Mouse (Mus musculus) right cerebral cortex, postnatal 4 days (tissue): ENCODE measurements at regions not wholly inside any gene's neighbourhood (a gene's known extent, or its start where the extent isn't known, plus 50 kb on each side); places are given as distances from the start of the nearest gene placed in this dataset.

Experiments
- DNase-seq: peaks from one replicate; pipeline ENCODE4 v3.0.0-alpha.2; 2022

DNA sequence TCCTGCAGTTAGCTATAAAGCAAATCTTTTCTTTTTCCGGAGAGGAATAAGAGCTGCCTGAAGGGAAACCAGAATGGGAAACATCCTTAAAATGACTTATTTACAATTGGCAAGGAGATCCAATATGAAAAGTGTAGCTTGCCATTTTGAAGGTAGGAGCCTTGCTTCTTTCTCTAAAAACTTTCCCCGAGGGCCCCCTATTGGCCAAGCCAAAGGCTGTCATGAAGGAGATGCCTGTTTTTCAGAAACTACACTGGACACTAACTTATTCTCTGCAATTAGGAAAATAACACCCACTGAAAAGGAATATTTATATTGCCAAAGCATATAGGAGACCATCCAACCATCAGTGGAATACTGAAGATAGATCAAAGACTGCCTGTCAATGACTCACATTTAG lies 312.8 kb upstream of the Thrb start:
- no peak for DNase-seq

GRCm38 (mm10) chr14:17352324-17353037 lies 307.6 kb upstream of the Thrb start:
- DNase-seq: no peak

DNA sequence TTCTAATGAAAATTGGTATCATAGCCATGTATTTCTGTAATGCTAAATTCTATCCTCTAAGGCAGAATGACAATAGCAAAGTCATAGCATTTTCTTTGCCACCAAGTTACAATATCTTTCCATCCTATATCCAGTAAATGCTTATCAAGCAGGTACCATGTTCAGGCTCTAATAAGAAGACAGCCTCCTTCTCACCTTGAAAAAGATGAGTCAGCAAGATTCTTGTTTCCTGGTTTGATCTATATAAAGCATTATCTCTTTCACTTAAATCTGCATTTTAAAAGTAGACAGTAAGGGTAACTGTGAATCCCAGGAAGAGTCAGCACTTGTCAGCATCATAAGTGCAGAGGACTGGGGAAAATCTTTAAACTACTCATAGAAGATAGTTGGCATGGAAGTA lies 298.2 kb upstream of the Thrb start:
- no peak for DNase-seq

DNA sequence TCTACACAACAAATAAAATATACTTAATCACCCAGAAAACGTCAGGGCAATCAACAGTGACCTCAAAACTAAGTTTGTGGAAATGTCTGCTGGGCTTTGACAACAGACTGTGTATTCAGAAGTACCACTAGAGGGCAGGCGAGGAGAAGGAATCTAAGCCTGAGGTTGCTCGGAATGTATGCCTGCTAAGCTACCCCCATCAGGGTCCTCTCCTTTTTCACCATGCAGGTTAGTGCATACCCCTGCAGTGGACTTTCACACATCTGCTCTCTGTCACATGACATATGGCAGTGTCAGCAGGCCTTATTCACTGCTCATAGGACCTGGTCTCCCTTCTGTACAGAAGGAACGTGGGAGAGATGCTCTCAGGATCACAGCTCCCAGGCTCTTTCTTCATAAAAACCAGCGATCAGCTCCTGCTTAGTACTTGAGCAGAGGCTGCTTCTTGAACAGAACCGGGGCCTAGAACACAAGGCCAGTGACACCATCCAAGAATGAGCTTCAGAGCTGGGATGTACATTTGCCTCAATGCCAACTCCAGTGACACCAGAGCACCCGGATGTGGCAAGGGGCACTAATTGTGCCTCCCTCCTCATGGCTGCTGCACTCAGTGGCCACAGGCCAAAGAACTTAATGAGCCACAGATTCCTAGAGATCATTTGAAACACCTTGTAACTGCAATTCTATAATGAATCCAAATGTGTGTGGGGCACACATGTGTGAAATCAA lies 257.1 kb upstream of the Thrb start:
- peak; percentile 67 for DNase-seq

GRCm38 (mm10) chr14:17405551-17406336 lies 254.3 kb upstream of the Thrb start:
- peak; percentile 52 for DNase-seq

GRCm38 (mm10) chr14:17406879-17407278 lies 253.2 kb upstream of the Thrb start:
- DNase-seq: no peak

- no peak for DNase-seq
These were observed 251.7 kb upstream of the Thrb start for GRCm38 (mm10) chr14:17408343-17408742.

DNA sequence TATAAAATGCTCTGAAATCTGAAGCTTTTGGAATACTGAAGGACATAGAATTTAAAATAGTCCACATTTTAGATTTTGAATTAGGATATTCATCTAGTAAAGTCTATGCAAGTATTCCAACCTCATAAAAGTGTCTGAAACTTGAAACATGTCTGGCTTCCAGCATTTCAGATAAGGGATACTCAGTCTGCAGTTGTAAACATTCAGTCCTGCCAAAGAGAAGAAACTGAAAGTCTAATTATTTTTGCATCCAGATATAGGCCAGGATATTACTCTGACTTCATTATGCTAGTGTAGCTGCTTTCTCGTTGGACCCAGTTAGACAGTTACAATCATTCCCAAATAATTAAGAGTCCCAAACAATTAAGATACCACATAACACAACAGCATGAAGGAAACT lies 251.2 kb upstream of the Thrb start:
- DNase-seq: no peak

DNA sequence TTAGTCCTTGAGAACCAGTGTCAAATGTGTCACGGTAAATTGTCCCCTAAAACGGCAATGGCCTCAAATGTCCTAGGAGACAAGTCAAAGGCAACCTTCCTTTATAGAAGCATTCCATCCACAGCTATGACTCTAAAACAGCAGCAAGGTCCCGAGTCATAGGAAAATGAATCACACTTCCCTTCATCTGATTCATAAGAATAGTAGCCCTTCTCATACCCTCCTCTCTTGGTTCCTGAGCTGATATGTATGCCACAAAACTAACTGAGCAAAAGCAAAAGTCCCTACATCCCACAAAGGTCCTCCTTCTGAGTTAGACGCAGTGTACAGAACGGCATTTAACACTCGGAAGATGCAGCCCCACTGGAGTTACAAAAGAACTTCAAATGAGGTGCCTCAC lies 250.6 kb upstream of the Thrb start:
- no peak for DNase-seq

DNA sequence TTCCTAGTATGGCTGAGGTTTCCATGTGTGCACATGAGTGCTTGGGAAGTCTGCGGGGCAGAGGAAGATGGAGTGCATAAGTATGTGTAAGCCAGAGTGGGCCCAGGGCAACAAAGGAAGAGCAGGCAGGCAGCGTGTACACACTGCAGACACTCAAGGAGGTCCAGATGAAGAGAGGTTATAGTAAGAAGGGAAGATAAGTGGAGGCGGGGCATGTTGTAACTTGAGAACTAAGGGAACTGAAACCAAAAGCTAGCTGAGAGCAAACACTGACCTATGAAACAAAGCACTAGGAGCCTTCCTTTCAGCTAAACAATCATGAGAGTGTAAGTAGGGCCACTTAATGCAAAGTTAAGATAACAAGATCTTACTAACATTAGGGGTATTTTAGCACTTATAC lies 249.3 kb upstream of the Thrb start:
- no peak for DNase-seq

DNA sequence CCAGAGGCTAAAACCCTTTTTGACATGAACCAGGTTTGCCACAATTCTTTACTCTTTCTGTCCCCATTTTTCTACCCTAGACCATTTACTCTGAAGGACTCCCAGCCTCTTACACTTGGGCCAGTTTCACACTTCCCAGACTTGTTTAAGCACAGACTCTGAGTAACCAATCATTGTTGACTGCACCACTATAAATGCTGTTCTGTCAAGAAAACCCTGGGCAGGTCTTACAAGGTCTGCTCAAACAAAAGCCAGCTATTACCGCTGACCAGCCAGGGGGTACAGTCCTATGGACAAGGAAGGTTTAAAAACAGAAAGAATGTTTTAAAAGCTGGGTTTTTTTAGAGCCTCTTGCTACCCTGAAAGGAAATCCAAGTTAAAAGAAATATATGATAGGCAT lies 248.8 kb upstream of the Thrb start:
- no peak for DNase-seq

DNA sequence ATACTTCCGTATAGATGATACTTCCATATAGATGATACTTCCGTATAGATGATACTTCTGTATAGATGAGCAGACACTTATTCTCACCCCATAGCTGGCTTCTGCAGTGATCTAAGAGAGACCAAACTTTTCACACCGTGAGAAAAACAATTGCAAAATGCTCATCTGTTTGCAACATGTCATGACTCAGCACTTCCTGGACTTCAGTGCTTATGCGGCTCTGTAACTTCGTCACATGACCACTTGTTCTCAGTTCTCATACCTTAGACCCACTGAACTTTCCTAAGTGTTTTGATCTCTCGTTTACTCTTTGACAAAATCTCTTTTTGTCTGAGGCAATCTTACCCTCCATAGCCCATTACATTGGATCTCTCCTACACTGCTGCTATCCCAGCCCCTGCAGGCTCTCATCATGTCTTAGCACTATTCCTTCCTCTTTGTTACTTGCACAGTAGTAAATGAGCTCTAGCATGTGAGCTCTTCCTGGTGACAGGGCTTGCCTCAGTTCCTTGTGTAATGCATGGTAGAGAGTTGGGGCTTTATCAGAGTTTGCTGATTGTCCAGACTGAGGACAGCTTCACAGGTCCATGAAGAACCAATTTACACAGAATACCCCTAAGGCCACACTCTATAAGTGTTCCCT lies 245.7 kb upstream of the Thrb start:
- no peak for DNase-seq

GRCm38 (mm10) chr14:17427751-17428150 lies 232.3 kb upstream of the Thrb start:
- DNase-seq: no peak

DNA sequence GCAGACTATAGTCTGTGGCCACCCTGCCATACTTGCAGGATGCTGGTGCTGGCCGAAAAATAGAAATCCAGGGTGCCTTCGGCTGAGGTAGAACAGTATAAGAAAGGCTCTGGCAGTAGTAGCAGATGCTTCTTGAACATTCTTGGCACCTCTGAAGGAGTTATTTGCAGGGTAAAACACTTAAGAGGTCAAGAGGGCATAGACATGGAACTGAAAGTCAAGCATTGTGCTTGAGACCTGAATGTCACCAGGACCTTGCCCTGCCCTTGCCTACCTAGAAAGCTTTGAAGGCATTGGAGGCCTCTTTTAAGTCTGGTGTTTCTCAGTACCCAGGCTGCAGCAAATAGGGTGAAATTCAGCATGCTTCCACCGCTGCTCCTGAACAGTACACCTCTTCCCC lies 230.9 kb upstream of the Thrb start:
- DNase-seq: no peak

- no peak for DNase-seq
These were observed 226.7 kb upstream of the Thrb start for GRCm38 (mm10) chr14:17433346-17433745.

GRCm38 (mm10) chr14:17457946-17458345 lies 202.1 kb upstream of the Thrb start:
- DNase-seq: no peak

GRCm38 (mm10) chr14:17478963-17479362 lies 181.1 kb upstream of the Thrb start:
- DNase-seq: no peak

- DNase-seq: no peak
These were observed 175.2 kb upstream of the Thrb start for GRCm38 (mm10) chr14:17484866-17485265.

- DNase-seq: no peak
These were observed 146.3 kb upstream of the Thrb start for GRCm38 (mm10) chr14:17513756-17514155.

DNA sequence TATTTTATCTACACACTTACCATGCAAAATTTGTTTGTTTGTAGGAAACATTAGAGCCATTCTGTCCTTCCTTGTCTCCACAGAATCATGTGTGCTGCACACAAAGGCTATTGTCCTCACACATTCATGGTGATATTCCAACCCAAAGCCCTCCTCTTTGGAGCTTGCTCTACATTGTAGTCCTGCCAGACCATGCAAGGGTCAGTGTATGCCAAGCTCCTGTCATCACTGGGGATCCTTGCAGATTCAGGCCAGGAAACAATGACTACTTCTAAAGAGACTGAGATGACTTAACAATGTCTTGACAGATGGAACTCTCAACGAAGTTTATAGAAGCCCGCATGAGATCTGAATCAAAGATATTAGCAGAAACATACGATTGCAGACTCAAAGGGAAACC lies 137.4 kb upstream of the Thrb start:
- DNase-seq: no peak

GRCm38 (mm10) chr14:17523916-17524315 lies 136.1 kb upstream of the Thrb start:
- DNase-seq: no peak

DNA sequence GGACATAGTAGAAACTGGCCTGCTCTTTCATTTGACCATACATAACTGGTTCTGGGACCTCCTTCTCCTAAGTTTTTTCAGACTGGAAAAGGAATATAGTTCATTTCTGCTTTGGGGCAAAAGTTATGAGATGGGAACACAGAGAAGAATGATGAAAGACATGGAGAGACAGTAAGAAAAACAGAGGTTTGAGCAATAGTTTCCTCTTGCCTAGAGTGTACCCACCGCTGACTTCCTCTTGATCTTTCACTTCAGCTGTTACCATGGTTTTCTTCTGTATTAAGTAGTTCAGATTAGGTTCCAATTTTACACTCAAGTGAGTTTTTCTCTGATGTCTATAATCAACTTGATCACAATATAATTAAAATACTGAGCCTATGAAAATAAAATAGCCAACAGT lies 120.7 kb upstream of the Thrb start:
- DNase-seq: no peak

- DNase-seq: no peak
These were observed 103.6 kb upstream of the Thrb start for GRCm38 (mm10) chr14:17556458-17556857.
